Mouse (Mus musculus) embryonic facial prominence, embryonic 15.5 days (tissue): ENCODE data around the gene Gm20388. TPM values are rescaled to one million over a fixed set of nuclear protein-coding genes. Genes with fewer than 3 reads are reported as not detected.
A peak's percentile ranks its signal among the peaks of the same experiment; 100 is the strongest.

ENCODE experiments used
- ATAC-seq: fragments of 200-750 bp; cut with Nextera tagmentation; 2 replicates; pipeline ENCODE4 v1.8.0; 2017; ENCODE audit warnings: low read depth, moderate TSS enrichment; ENCODE audit not compliant: insufficient number of reproducible peaks, low FRiP score, low TSS enrichment
- H3K27ac ChIP-seq: fragments of 300-500 bp; sonication (generic); replicated peaks from 2 replicates; pipeline ENCODE4 v1.5.1; 2015; ENCODE audit warnings: mild to moderate bottlenecking, inconsistent platforms
- H3K27me3 ChIP-seq: fragments of 300-500 bp; sonication (generic); 2 replicates; pipeline ENCODE4 v1.6.1; 2015; ENCODE audit warnings: inconsistent platforms
- H3K36me3 ChIP-seq: fragments of 300-500 bp; sonication (generic); 2 replicates; pipeline ENCODE4 v1.6.1; 2015; ENCODE audit warnings: mild to moderate bottlenecking, inconsistent platforms
- H3K4me1 ChIP-seq: fragments of 300-500 bp; sonication (generic); 2 replicates; pipeline ENCODE4 v1.6.1; 2015; ENCODE audit warnings: inconsistent platforms
- H3K4me2 ChIP-seq: fragments of 300-500 bp; sonication (generic); replicated peaks from 2 replicates; pipeline ENCODE4 v1.6.1; 2015; ENCODE audit warnings: mild to moderate bottlenecking, inconsistent platforms
- H3K4me3 ChIP-seq: fragments of 300-500 bp; sonication (generic); replicated peaks from 2 replicates; pipeline ENCODE4 v1.5.1; 2015; ENCODE audit warnings: mild to moderate bottlenecking, inconsistent platforms
- H3K9ac ChIP-seq: fragments of 300-500 bp; sonication (generic); 2 replicates; pipeline ENCODE4 v1.6.1; 2015; ENCODE audit warnings: inconsistent platforms
- H3K9me3 ChIP-seq: fragments of 300-500 bp; sonication (generic); replicated peaks from 2 replicates; pipeline ENCODE4 v1.6.1; 2016; ENCODE audit warnings: inconsistent platforms
- WGBS: fragments of 180-500 bp; shearing (Covaris S2); methylation state at CpG from one replicate; pipeline ENCODE4 v1.1.7; 2015; 5-methylcytosine and 5-hydroxymethylcytosine counted together
- polyA plus RNA-seq: library from polyadenylated mRNA; unstranded; fragments of >200 nt; fragmentation: Nextera tagmentation; extraction: Ambion mirVana; gene quantifications from 2 replicates; pipeline ENCODE4 v1.2.1, GENCODE M21; 2015

Gene Gm20388
- polyA plus RNA-seq, 1 experiment from 2014 or later = 8.0 TPM

DNA sequence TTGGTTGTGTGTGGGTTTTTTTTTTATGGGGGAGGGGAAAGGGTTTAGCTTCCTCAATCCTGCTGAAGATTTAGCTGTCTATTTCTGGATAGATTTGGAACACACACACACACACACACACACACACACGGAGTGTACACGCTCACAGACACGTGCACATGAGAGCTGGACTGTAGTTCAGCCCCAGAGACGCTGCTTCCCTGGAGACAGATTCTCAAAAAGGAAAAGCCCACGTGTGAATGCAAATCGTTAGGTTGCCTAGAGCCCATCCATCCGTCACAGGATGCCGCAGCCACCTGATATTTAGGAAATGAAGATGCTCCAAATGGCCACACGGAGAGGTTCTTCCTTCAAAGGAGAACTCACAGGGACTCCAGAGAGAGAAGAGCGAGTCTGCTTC, 3969.6 kb downstream of the Gm20388 start:
- Histone ChIP-seq H3K9ac (no peak overlapping the region), H3K4me2 (no peak overlapping the region), H3K9me3 (no peaks in the 10 kb centered on the region), H3K27ac (no peak overlapping the region), H3K4me3 (no peak overlapping the region), H3K36me3 (no peaks in the 10 kb centered on the region), H3K27me3 (peaks cover 7% of the 10 kb centered on the region; the same call in 1 of the 2 replicates), H3K4me1 (peaks cover 13% of the 10 kb centered on the region)
- WGBS = 57% methylated on average over 10 of the region's 10 CpGs
- ATAC-seq = no peak

DNA sequence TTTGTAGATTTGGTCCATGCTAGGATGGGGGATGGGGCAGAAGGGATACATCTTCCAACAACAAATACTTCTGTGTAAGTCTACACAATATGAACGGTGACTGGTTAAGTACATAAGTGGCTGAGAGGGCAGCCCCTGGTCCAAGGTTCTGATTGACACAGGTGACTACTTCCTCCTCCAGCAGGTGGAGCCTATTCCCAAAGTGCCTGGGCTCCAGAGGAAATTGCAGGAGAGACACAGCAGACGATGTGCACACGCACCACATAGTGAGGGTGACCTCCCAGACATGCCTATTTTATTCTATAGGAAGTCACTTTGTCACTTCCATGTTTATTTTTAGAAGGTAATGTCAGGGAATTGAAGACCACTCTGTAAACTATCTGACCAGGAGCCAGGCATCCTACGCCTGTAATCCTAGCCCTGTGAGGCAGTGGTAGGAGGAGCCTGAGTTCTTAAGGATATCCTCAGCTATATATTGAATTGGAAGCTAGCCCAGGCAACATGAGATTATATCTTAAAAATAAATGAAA, 3970.2 kb downstream of the Gm20388 start:
- peaks cover 7% of the 10 kb centered on the region; the same call in 1 of the 2 replicates for H3K27me3 ChIP-seq
- H3K4me2 ChIP-seq = no peak overlapping the region
- no peak for ATAC-seq
- H3K27ac ChIP-seq = no peak overlapping the region
- WGBS = 32% methylated on average over 4 of the region's 4 CpGs
- no peak overlapping the region for H3K4me3 ChIP-seq
- H3K9ac ChIP-seq = no peak overlapping the region
- peaks cover 13% of the 10 kb centered on the region for H3K4me1 ChIP-seq
- no peaks in the 10 kb centered on the region for H3K36me3 ChIP-seq
- H3K9me3 ChIP-seq = no peaks in the 10 kb centered on the region

DNA sequence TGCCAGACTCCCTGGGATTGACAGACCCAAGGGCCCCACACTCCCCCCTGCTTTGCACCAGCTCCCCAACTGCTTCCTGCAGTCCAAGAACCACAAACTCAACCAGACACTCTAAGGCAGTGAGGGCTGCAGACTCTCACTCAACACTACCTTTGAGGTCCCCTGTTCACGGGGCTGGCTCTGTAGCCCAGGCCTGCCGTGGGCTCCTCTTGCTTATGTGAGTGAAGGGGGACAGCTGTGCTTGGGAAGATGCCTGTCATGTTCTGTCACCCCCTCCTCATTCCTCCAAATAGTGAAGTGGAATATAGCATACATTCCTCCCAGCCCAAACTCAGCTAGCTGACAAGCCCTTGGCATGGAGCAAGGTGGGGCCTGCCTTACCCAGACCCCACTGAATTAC, 3971.8 kb downstream of the Gm20388 start:
- no peak for ATAC-seq
- no peak overlapping the region for H3K4me2 ChIP-seq
- no peak overlapping the region for H3K4me3 ChIP-seq
- 65% methylated on average over 2 of the region's 2 CpGs for WGBS
- H3K36me3 ChIP-seq = no peaks in the 10 kb centered on the region
- peaks cover 7% of the 10 kb centered on the region; the same call in 1 of the 2 replicates for H3K27me3 ChIP-seq
- no peak overlapping the region for H3K9ac ChIP-seq
- peaks cover 13% of the 10 kb centered on the region for H3K4me1 ChIP-seq
- no peaks in the 10 kb centered on the region for H3K9me3 ChIP-seq
- no peak overlapping the region for H3K27ac ChIP-seq

DNA sequence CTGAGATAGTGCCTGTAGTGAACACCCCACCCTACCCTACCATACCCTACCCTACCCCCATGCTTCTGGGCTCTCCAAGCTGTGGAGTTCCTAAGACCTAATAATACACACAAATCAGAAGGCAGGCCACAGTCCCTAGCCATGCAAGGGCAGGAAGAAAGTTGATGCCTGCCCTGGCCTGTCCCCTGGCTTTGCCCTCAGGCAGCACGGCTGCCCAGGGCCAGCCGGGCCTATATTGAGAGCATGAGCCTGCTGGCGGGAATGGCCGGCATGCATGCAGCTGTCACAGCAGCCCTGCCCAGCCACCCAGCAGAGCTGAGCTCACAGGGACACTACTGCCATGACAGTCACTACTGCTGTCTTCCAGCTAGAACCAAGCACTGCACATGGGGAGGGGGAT, 3972.5 kb downstream of the Gm20388 start:
- Histone ChIP-seq H3K27ac (no peak overlapping the region), H3K9me3 (no peaks in the 10 kb centered on the region), H3K27me3 (peaks cover 7% of the 10 kb centered on the region; the same call in 1 of the 2 replicates), H3K36me3 (no peaks in the 10 kb centered on the region), H3K4me1 (peaks cover 13% of the 10 kb centered on the region), H3K9ac (no peak overlapping the region), H3K4me3 (no peak overlapping the region), H3K4me2 (no peak overlapping the region)
- WGBS = 58% methylated on average over 4 of the region's 4 CpGs
- peak; percentile 65 for ATAC-seq

DNA sequence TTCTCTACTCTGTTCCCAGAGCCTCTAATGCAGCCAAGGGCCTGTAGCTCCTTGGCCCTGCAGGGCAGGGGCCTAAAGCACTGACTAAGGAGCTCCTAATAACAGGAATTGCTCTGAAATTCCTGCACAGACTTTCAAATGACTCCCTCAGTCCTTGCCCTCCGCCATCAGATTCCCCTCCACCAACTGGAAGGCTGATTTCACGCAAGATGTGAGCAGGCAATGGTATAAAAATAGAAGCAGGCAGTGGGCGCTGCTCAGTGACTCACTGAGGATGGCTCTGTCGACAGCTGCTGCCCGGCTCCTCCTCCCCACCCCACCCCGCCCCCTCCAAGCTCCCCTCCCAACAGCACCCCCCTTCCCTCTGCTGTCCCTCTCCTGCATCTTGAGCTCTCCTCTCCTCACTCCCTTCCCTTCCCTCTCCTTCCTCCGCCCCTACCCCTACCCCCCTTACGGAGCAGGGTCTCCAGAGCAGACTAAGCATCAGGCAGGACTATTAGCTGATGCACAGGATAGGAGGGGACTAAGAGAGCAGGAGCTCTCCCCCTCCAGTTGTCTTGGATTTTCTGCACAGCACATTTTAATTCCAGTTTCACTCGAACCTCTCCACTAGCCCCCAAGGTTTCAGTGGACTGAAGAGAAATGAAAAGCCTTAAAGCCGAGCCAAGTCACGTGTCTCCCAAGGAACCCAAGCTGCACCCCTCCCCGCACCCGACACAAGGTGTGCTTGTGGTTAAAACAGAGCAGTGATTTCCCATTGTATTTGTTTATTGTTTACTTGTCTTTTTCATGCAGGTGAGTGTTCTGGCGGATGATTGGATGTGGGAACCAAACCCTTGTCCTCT, 3974.3 kb downstream of the Gm20388 start:
- Histone ChIP-seq H3K4me1 (peaks cover 12% of the 10 kb centered on the region), H3K27ac (peak overlapping the region; percentile 68; the same call in 1 of the 2 replicates), H3K9me3 (no peaks in the 10 kb centered on the region), H3K4me2 (peak overlapping the region; percentile 31; the same call in 1 of the 2 replicates), H3K36me3 (no peaks in the 10 kb centered on the region), H3K4me3 (0 out of 2 replicates have a peak overlapping the region, but pooled peaks have one; percentile 6), H3K9ac (no peak overlapping the region), H3K27me3 (peaks cover 17% of the 10 kb centered on the region)
- 4% methylated on average over 14 of the region's 14 CpGs for WGBS
- peak; percentile 72 for ATAC-seq

DNA sequence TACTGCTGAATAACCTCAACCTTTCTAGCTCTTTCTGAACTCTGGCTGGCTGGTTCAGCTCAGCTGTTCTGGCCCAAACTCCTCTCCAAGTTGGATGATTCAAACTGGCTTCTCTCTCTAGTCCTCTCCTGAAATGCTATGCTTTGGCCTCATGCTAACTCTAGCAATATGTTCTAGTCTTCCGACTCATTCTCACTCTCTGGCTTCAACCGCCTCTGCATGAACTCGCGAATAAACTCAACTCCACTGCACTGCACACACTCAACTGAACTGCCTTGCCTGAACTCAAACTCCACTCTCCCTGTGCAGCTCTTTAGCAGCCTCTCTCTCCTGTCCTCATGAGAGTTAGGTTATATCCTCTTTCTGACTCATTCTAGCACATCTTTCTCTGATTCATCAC, 3976.5 kb downstream of the Gm20388 start:
- H3K27me3 ChIP-seq = peaks cover 39% of the 10 kb centered on the region
- no peaks in the 10 kb centered on the region for H3K9me3 ChIP-seq
- 88% methylated on average over 4 of the region's 4 CpGs for whole genome bisulfite sequencing

DNA sequence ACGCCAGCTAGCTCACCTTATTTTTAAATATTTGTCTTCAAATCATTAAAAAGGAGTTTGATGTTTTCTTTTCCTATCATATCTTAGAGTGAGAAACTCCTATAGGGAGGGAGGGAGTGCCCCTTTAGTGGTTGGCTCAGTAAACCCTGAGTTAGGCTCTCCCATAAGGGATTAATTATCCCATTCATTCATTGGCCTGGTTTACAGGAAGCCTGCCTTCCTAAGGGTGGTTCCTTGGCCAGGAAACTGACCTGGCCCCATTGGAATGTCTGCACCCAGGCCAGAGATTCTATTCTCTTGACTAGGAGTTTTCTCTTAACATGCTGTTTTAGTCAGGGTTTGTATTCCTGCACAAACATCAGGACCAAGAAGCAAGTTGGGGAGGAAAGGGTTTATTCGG, 3977.3 kb downstream of the Gm20388 start:
- no peaks in the 10 kb centered on the region for H3K36me3 ChIP-seq
- WGBS = 75% methylated on average over 2 of the region's 2 CpGs
- H3K4me1 ChIP-seq = peaks cover 30% of the 10 kb centered on the region
- no peak overlapping the region for H3K27ac ChIP-seq
- ATAC-seq = no peak
- no peak overlapping the region for H3K4me3 ChIP-seq
- no peak overlapping the region for H3K4me2 ChIP-seq
- H3K9me3 ChIP-seq = no peaks in the 10 kb centered on the region
- H3K9ac ChIP-seq = no peak overlapping the region
- H3K27me3 ChIP-seq = peaks cover 47% of the 10 kb centered on the region

More for the DNA sequence above, 3976.5 kb downstream of the Gm20388 start:
- no peak for ATAC-seq
- Histone ChIP-seq H3K4me1 (peaks cover 22% of the 10 kb centered on the region), H3K27ac (no peak overlapping the region), H3K4me2 (no peak overlapping the region), H3K4me3 (no peak overlapping the region), H3K36me3 (no peaks in the 10 kb centered on the region), H3K9ac (no peak overlapping the region)

DNA sequence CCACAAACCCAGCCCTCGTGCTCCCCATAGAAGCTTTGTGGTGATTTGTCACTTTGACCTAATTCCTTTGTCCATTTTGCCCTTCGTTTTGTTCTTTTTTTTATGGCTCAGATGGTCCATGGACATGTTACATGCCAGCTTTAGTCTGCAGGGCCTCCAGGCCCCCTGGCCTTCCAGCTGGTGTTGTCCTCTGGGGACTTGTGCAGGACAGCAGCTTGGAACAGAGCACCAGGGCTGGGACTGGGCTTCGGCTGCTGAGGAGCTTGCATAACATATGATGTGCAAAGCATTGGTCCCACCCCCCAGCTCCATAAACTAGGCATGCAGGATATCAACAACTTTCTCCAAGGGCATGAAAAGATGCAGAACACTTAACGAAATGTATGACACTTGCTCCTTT, 3979.2 kb downstream of the Gm20388 start:
- H3K9ac ChIP-seq = no peak overlapping the region
- no peak overlapping the region for H3K4me2 ChIP-seq
- H3K36me3 ChIP-seq = no peaks in the 10 kb centered on the region
- whole genome bisulfite sequencing = 70% methylated on average over 4 of the region's 4 CpGs
- H3K27ac ChIP-seq = no peak overlapping the region
- H3K9me3 ChIP-seq = no peaks in the 10 kb centered on the region
- ATAC-seq = no peak
- peaks cover 20% of the 10 kb centered on the region for H3K4me1 ChIP-seq
- no peak overlapping the region for H3K4me3 ChIP-seq
- H3K27me3 ChIP-seq = peaks cover 59% of the 10 kb centered on the region

DNA sequence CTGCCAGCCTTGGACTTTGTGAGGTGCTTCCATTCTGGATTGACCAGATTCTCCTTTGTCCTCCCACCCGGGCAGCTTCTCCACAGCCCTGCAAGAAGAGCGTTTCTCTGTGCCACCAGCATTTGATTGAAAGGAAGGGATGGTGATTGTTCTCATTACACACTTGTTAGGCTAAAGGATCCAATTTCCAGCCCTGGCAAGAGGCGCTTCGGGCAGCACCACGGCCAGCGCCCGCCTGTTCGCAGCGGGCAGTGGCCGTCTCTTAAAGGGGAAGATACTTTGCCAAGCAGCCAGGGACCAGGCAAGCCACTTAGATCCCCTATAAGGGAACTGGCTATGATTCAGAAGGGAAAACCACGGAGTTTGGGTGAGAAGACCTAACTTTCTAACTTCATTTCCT, 3980.6 kb downstream of the Gm20388 start:
- under 1% methylated on average over 11 of the region's 11 CpGs for WGBS
- no peaks in the 10 kb centered on the region for H3K9me3 ChIP-seq
- no peak for ATAC-seq
- H3K27ac ChIP-seq = no peak overlapping the region
- peaks cover 20% of the 10 kb centered on the region for H3K4me1 ChIP-seq
- H3K9ac ChIP-seq = no peak overlapping the region
- H3K4me2 ChIP-seq = peak overlapping the region; percentile 51
- peak overlapping the region; percentile 30 for H3K4me3 ChIP-seq
- H3K36me3 ChIP-seq = no peaks in the 10 kb centered on the region
- peaks cover 73% of the 10 kb centered on the region for H3K27me3 ChIP-seq

DNA sequence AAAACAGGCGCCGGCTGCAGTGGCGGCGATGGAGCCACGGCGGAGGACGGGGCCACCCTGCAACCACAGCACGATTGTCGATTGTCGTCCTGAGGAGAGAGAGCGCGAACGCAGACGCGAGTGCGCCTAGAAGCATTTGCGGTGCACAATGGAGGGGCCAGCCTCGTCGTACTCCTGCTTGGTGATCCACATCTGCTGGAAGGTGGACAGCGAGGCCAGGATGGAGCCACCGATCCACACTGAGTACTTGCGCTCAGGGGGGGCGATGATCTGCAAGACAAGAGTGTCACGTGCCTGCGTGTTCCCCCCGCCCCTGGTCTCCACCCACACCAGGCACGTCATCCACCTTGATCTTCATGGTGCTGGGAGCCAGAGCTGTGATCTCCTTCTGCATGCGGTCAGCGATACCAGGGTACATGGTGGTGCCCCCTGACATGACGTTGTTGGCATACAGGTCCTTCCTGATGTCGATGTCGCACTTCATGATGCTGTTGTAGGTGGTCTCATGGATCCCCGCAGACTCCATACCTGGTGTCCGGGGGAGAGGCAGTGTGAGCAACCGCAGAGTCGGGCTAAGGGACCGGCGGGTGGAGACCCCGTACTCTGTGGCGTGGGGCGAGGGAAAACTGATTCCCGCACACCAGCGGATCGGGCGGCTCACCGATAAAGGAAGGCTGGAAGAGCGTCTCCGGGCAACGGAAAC, 3981.4 kb downstream of the Gm20388 start:
- no peak overlapping the region for H3K9ac ChIP-seq
- no peak; the same call in 1 of the 2 replicates for ATAC-seq
- peak overlapping the region; percentile 51 for H3K4me2 ChIP-seq
- H3K9me3 ChIP-seq = no peaks in the 10 kb centered on the region
- under 1% methylated on average over 49 of the region's 49 CpGs for WGBS
- H3K4me3 ChIP-seq = peak overlapping the region; percentile 30
- no peak overlapping the region for H3K27ac ChIP-seq
- H3K4me1 ChIP-seq = peaks cover 20% of the 10 kb centered on the region
- no peaks in the 10 kb centered on the region for H3K36me3 ChIP-seq
- H3K27me3 ChIP-seq = peaks cover 76% of the 10 kb centered on the region

DNA sequence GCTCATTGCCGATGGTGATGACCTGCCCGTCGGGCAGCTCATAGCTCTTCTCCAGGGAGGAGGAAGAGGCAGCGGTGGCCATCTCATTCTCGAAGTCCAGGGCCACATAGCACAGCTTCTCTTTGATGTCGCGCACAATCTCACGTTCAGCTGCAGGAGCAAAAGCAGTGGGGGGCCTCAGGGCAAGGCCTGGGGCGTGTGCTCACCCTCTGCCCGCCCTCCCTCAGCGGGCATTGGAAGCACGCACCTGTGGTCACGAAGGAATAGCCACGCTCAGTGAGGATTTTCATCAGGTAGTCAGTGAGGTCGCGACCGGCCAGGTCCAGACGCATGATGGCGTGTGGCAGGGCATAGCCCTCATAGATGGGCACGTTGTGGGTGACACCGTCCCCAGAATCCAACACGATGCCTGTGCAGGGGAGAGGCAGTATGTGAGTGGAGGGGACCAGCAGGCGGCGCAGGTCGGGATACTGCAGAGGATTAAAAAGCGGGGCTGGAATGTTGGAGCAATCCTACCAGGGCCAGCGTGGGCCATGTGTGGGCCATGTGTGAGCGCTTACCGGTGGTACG, 3982.0 kb downstream of the Gm20388 start:
- Histone ChIP-seq H3K27me3 (peaks cover 76% of the 10 kb centered on the region), H3K9me3 (no peaks in the 10 kb centered on the region), H3K9ac (no peak overlapping the region), H3K27ac (no peak overlapping the region), H3K4me3 (peak overlapping the region; percentile 30), H3K4me1 (peaks cover 20% of the 10 kb centered on the region), H3K36me3 (no peaks in the 10 kb centered on the region), H3K4me2 (peak overlapping the region; percentile 51)
- ATAC-seq = no peak
- 8% methylated on average over 30 of the region's 30 CpGs for WGBS
